Mouse (Mus musculus): Measurements from ENCODE around the gene Tox2. TPM values are rescaled to one million over a fixed set of nuclear protein-coding genes. Genes with fewer than 3 reads are reported as not detected.

The Tox2 gene
- polyA plus RNA-seq, 1 experiment from 2014 or later, result 22.9 TPM

- Histone ChIP-seq H3K36me3 (ENCODE audit: control insufficient read depth, insufficient read depth) (no peaks in the 10 kb centered on the region), H3K9ac (replicated peaks; ENCODE audit: low read depth, low read length) (no peak overlapping the region), H3K4me1 (replicated peaks; ENCODE audit: control insufficient read depth, insufficient read depth, low read length) (peaks cover 45% of the 10 kb centered on the region), H3K27ac (ENCODE audit: low read length) (no peak overlapping the region), H3K4me2 (ENCODE audit: low read length) (no peak overlapping the region), H3K9me3 (ENCODE audit: control insufficient read depth, low read length) (no peaks in the 10 kb centered on the region), H3K27me3 (replicated peaks; ENCODE audit: control insufficient read depth, insufficient read depth, low read length) (peaks cover 22% of the 10 kb centered on the region), H3K4me3 (replicated peaks; ENCODE audit: low read length) (no peak overlapping the region)
- ATAC-seq, result no peak
- 47% methylated on average over 8 of the region's 8 CpGs for WGBS
These were observed 37.0 kb downstream of the Tox2 start for GRCm38 (mm10) chr2:163239945-163240344.

DNA sequence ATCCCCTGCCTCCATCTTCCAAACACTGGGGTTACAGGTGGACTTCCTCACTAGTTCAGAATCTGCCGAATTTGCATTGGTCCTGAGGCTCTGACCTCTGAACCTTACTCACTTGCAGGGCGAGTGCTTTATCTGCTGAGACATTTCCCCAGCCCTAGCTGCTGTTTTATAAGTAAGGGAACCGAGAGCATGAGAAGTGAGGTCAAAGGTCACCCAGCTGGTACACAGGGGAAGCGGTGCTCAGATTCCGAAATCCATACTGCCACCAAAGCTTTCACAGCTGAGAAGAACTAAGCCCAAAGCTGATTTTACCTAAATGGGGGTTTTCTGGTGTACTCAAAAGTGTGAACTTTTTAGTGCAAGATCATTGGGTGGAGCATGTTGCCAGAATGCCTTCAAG is 38.9 kb downstream of the Tox2 start:
- no peak overlapping the region for H3K9ac ChIP-seq (replicated peaks; ENCODE audit: low read depth, low read length)
- H3K4me1 ChIP-seq (replicated peaks; ENCODE audit: control insufficient read depth, insufficient read depth, low read length), result peaks cover 41% of the 10 kb centered on the region
- 41% methylated on average over 5 of the region's 5 CpGs for WGBS
- no peak for ATAC-seq
- H3K27me3 ChIP-seq (replicated peaks; ENCODE audit: control insufficient read depth, insufficient read depth, low read length), result peaks cover 14% of the 10 kb centered on the region
- H3K36me3 ChIP-seq (ENCODE audit: control insufficient read depth, insufficient read depth), result no peaks in the 10 kb centered on the region
- H3K27ac ChIP-seq (ENCODE audit: low read length), result no peak overlapping the region
- no peaks in the 10 kb centered on the region for H3K9me3 ChIP-seq (ENCODE audit: control insufficient read depth, low read length)
- no peak overlapping the region for H3K4me2 ChIP-seq (ENCODE audit: low read length)
- H3K4me3 ChIP-seq (replicated peaks; ENCODE audit: low read length), result no peak overlapping the region

DNA sequence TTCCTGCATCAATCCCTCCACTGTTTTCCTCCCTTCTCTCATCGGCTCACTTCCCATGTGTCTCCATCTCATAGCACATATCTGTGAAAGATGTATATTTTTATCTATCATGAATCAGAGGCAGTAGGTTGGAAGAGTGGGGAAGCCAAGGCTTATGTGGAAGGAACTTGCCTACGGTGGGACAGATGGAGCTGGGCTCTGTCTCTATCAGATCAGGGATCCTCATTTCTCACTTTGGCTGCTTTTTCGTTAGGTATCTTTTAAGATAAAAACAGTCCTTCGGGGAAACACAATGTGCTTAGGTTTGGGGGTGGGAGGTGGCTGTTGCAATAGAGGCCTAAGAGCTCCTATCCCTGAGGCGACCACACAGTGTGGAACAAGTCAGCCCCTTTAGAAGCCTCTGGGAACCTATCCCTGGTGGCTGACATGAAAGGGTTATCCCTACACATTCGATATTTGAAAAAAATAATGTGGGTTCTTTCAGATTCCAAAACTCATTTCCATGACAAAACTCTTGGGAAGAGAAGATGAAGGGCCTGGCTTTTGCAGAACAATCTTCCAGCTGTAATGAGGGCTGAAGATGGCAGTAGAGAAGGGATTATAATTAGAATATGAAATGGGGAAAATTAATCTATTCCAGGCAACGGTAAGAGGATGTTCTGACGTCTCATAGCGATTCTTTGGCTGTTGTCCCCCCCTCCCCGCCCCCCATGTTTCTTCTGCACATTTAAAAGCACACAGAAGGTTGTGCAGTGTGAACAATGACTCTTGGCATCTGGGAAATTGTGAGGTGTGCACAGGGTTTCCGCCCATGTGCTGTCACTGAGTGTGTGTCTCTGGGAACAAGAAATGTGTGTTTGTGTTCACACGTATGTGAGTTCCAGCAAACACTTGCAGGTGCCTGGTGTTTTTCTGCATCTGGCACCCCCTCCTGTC is 41.3 kb downstream of the Tox2 start:
- H3K9ac ChIP-seq (replicated peaks; ENCODE audit: low read depth, low read length), result no peak overlapping the region
- 34% methylated on average over 12 of the region's 12 CpGs for WGBS
- H3K27me3 ChIP-seq (replicated peaks; ENCODE audit: control insufficient read depth, insufficient read depth, low read length), result peaks cover 11% of the 10 kb centered on the region
- ATAC-seq, result peak; percentile 68
- H3K4me1 ChIP-seq (replicated peaks; ENCODE audit: control insufficient read depth, insufficient read depth, low read length), result peaks cover 27% of the 10 kb centered on the region
- no peaks in the 10 kb centered on the region for H3K36me3 ChIP-seq (ENCODE audit: control insufficient read depth, insufficient read depth)
- H3K27ac ChIP-seq (ENCODE audit: low read length), result peak overlapping the region; percentile 78
- H3K9me3 ChIP-seq (ENCODE audit: control insufficient read depth, low read length), result no peaks in the 10 kb centered on the region
- no peak overlapping the region for H3K4me2 ChIP-seq (ENCODE audit: low read length)
- no peak overlapping the region for H3K4me3 ChIP-seq (replicated peaks; ENCODE audit: low read length)

DNA sequence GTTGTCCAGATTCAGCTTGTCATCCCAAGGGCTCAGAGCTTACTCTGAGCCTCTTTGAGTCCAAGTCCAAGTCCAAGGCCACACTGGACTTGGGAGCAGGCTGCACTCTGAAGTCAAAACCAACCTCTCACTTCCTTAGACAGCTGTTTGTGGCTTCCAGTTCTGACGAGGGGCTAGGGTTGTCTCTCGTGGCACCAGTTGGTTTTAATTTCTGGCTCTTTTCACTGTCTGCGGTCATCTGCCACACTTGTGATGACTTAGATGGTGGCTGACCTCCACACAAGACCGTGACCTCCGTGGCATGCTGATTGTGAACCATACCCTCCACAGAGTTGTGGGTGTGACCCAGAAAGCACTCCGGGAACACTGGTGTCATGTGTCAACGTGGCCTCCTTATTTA is 46.0 kb downstream of the Tox2 start:
- WGBS, result 92% methylated on average over 7 of the region's 7 CpGs
- H3K9me3 ChIP-seq (ENCODE audit: control insufficient read depth, low read length), result no peaks in the 10 kb centered on the region
- no peaks in the 10 kb centered on the region for H3K27me3 ChIP-seq (replicated peaks; ENCODE audit: control insufficient read depth, insufficient read depth, low read length)
- no peak overlapping the region for H3K4me3 ChIP-seq (replicated peaks; ENCODE audit: low read length)
- H3K27ac ChIP-seq (ENCODE audit: low read length), result no peak overlapping the region
- H3K36me3 ChIP-seq (ENCODE audit: control insufficient read depth, insufficient read depth), result no peaks in the 10 kb centered on the region
- peaks cover 19% of the 10 kb centered on the region for H3K4me1 ChIP-seq (replicated peaks; ENCODE audit: control insufficient read depth, insufficient read depth, low read length)
- ATAC-seq, result no peak
- H3K9ac ChIP-seq (replicated peaks; ENCODE audit: low read depth, low read length), result no peak overlapping the region
- no peak overlapping the region for H3K4me2 ChIP-seq (ENCODE audit: low read length)

DNA sequence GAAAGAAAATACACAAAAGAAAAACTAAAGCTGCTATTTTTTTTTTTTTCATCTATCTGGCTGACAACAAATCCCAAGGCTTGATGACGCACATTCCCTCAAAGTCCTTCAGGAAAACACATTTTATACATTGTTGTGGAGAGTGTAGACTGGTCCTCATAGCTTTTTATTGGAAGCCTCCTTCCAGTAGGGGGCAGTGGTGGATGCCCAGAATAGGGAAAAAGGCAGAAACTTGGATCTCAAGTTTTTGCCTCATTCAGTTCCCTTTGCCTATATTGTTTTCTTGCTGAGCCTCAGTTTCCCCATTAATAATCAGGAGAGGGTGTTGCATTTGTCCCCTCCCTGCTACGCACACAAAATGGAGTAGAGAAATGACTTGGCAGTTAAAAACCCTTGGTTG is 49.7 kb downstream of the Tox2 start:
- no peak overlapping the region for H3K4me3 ChIP-seq (replicated peaks; ENCODE audit: low read length)
- no peaks in the 10 kb centered on the region for H3K9me3 ChIP-seq (ENCODE audit: control insufficient read depth, low read length)
- peaks cover 10% of the 10 kb centered on the region for H3K4me1 ChIP-seq (replicated peaks; ENCODE audit: control insufficient read depth, insufficient read depth, low read length)
- no peaks in the 10 kb centered on the region for H3K36me3 ChIP-seq (ENCODE audit: control insufficient read depth, insufficient read depth)
- no peak overlapping the region; the same call in 1 of the 2 replicates for H3K27ac ChIP-seq (ENCODE audit: low read length)
- 93% methylated on average over 2 of the region's 2 CpGs for WGBS
- ATAC-seq, result no peak
- H3K27me3 ChIP-seq (replicated peaks; ENCODE audit: control insufficient read depth, insufficient read depth, low read length), result no peaks in the 10 kb centered on the region
- H3K4me2 ChIP-seq (ENCODE audit: low read length), result no peak overlapping the region
- no peak overlapping the region for H3K9ac ChIP-seq (replicated peaks; ENCODE audit: low read depth, low read length)

DNA sequence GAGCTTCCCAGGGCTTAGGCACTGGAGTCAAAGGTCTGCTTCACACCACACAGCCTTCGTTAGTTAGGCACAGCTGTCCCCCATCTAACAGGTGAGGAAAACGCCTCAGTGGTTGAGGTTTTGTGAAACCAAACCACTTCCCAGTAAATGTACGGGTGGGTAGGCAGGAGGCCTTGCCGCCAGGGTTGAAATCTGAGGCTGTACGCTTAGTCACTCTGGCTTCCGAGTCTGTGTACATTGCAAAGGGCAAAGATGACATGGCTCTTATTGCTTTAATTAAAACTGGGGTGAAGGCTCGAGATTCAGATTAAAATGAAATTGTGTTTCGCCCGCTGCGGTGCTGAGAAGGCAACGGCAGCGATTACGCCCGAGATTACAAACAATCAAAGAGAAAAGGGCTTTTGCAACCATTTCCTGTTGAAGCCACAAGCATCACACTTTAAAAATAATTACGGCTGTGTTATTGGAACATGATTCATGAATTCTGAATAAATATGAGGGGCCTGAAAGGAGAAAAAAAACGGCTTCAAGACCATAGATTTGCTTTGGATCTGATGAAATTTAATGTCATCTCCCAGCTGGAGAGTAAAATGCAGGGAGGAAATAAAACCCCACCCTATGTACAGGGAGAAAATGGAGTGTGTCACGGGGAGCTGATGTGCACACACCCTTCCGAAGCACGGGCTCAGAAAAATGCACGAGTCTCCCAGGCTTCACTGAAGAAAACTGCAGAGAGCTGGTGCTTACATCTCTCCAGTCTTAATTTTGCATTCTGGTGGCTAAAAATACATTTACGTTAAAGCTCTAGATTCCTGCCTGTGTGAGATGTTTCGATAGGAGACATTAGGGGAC is 50.5 kb downstream of the Tox2 start:
- Histone ChIP-seq H3K4me3 (replicated peaks; ENCODE audit: low read length) (no peak overlapping the region), H3K27ac (ENCODE audit: low read length) (peak overlapping the region; percentile 62), H3K36me3 (ENCODE audit: control insufficient read depth, insufficient read depth) (no peaks in the 10 kb centered on the region), H3K9ac (replicated peaks; ENCODE audit: low read depth, low read length) (no peak overlapping the region), H3K4me1 (replicated peaks; ENCODE audit: control insufficient read depth, insufficient read depth, low read length) (peaks cover 10% of the 10 kb centered on the region), H3K27me3 (replicated peaks; ENCODE audit: control insufficient read depth, insufficient read depth, low read length) (no peaks in the 10 kb centered on the region), H3K4me2 (ENCODE audit: low read length) (no peak overlapping the region), H3K9me3 (ENCODE audit: control insufficient read depth, low read length) (no peaks in the 10 kb centered on the region)
- ATAC-seq, result peak; percentile 40; the same call in 1 of the 2 replicates
- 67% methylated on average over 22 of the region's 22 CpGs for WGBS

- no peak overlapping the region for H3K4me3 ChIP-seq (replicated peaks; ENCODE audit: low read length)
- H3K27ac ChIP-seq (ENCODE audit: low read length), result no peak overlapping the region
- no peaks in the 10 kb centered on the region for H3K27me3 ChIP-seq (replicated peaks; ENCODE audit: control insufficient read depth, insufficient read depth, low read length)
- no peaks in the 10 kb centered on the region for H3K36me3 ChIP-seq (ENCODE audit: control insufficient read depth, insufficient read depth)
- 72% methylated on average over 6 of the region's 6 CpGs for WGBS
- no peaks in the 10 kb centered on the region for H3K9me3 ChIP-seq (ENCODE audit: control insufficient read depth, low read length)
- peak; percentile 36 for ATAC-seq
- H3K9ac ChIP-seq (replicated peaks; ENCODE audit: low read depth, low read length), result no peak overlapping the region
- peaks cover 10% of the 10 kb centered on the region for H3K4me1 ChIP-seq (replicated peaks; ENCODE audit: control insufficient read depth, insufficient read depth, low read length)
- H3K4me2 ChIP-seq (ENCODE audit: low read length), result no peak overlapping the region
These were observed 51.3 kb downstream of the Tox2 start for GRCm38 (mm10) chr2:163254228-163254627.

GRCm38 (mm10) chr2:163256765-163257164 is 53.8 kb downstream of the Tox2 start:
- Histone ChIP-seq H3K9ac (replicated peaks; ENCODE audit: low read depth, low read length) (no peak overlapping the region), H3K27me3 (replicated peaks; ENCODE audit: control insufficient read depth, insufficient read depth, low read length) (no peaks in the 10 kb centered on the region), H3K27ac (ENCODE audit: low read length) (no peak overlapping the region), H3K9me3 (ENCODE audit: control insufficient read depth, low read length) (no peaks in the 10 kb centered on the region), H3K4me2 (ENCODE audit: low read length) (no peak overlapping the region), H3K36me3 (ENCODE audit: control insufficient read depth, insufficient read depth) (no peaks in the 10 kb centered on the region), H3K4me3 (replicated peaks; ENCODE audit: low read length) (no peak overlapping the region), H3K4me1 (replicated peaks; ENCODE audit: control insufficient read depth, insufficient read depth, low read length) (peaks cover 10% of the 10 kb centered on the region)
- 59% methylated on average over 1 of the region's 1 CpGs for WGBS
- no peak for ATAC-seq

DNA sequence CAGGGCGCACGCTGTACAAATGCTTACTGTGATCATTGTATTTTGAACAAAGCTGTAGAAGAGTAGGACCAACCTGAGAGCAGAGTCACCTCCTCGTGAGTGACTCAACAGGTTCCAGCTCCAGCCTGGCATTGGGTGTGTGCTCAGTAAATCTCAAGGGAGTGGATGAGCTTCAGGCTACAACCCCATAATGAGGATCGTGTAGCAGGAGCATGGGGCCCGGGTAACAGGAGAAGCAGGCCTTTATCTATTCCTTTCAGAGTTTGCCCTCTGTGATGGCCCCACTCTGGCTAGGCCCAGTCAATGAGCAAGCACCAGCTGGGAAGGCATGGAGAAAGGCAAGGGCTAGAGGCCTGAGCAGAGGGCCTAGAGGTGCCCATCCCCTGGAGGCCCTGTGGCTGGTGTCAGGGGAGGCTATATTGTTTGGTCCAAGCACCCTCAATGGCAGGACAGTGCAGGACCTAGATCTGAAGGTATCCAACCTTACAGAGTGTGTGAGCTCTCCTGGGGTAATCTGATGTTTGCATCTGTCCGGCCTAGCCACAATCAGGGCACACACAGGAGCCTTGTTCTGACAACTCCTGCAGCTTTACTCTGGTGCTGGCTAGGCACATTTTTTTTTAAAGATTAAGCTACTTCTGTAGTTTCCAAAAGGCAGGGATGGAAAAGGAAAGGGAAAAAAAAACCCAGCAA is 58.6 kb downstream of the Tox2 start:
- peaks cover 2% of the 10 kb centered on the region; the same call in 1 of the 2 replicates for H3K4me1 ChIP-seq (replicated peaks; ENCODE audit: control insufficient read depth, insufficient read depth, low read length)
- H3K9me3 ChIP-seq (ENCODE audit: control insufficient read depth, low read length), result no peaks in the 10 kb centered on the region
- no peak overlapping the region for H3K27ac ChIP-seq (ENCODE audit: low read length)
- no peak overlapping the region for H3K4me3 ChIP-seq (replicated peaks; ENCODE audit: low read length)
- no peak overlapping the region for H3K4me2 ChIP-seq (ENCODE audit: low read length)
- no peaks in the 10 kb centered on the region for H3K36me3 ChIP-seq (ENCODE audit: control insufficient read depth, insufficient read depth)
- no peak for ATAC-seq
- no peak overlapping the region for H3K9ac ChIP-seq (replicated peaks; ENCODE audit: low read depth, low read length)
- 63% methylated on average over 6 of the region's 6 CpGs for WGBS
- H3K27me3 ChIP-seq (replicated peaks; ENCODE audit: control insufficient read depth, insufficient read depth, low read length), result peaks cover 5% of the 10 kb centered on the region; the same call in 1 of the 2 replicates

All from forebrain, embryonic 16.5 days (tissue).